7 mouse cellular contexts compared by ENCODE assay signal in the genomic region with DNA sequence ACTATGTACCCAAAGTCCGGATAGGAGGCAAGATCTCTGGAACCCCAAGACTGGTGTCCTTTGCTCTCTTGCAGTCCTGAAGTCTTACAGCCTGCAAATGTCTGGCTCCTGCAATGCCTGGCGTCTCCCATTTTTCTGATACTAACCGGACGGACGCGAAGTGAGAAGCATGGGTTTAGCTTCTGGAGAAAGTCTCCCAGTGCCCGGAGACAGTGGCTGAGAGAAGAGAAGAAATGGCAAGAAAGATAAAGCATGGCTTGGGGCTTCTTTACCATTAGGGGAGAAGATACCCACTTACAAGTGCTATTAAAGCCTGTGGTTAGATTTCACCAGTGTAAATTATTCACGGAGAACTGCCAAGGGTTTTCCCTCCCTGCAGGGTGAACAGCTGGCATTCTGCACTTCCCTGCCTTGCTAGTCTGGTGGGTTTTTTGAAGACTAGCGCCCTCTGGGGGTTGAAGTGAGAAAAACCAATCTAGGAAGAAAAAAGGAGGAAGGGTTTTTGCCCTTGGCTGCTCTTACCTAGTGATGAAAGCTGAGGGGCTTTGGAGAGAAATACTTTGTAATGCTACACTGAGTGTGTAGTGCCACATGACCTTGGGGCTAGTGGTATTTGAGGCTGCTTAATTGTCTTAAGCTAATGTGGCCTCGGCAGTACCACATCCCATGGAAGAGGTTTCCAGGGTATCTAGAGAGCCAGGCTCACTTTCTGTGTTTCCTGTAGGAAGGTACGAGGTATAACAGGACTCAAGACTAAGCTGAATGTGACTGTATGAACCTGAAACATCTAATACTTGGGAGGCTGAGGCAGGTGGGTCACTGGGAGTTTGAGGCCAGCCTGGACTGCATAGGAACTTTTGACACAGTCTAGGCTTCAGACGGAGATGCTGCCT. TPM values are rescaled to one million over a fixed set of nuclear protein-coding genes. Genes with fewer than 3 reads are reported as not detected.
DNase-seq lines count a peak whose midpoint lies in the region; ATAC-seq lines count a peak whose summit lies in the region.

No protein-coding gene starts in this region.

- H3K9ac ChIP-seq in intestine, embryonic 16.5 days (ENCODE audit: low read depth, low read length), result no peak overlapping the region
- no peak overlapping the region for H3K9ac ChIP-seq in midbrain, embryonic 11.5 days (ENCODE audit: low read length)

- H3K4me2 ChIP-seq in intestine, embryonic 16.5 days (ENCODE audit: low read depth, low read length), result peak overlapping the region; percentile 33; the same call in 1 of the 2 replicates
- peak overlapping the region; percentile 25; the same call in 1 of the 2 replicates for H3K4me2 ChIP-seq in midbrain, embryonic 11.5 days

- DNase-seq in adrenal gland, postnatal 14 days, result peak; percentile 74
- DNase-seq in embryo, embryonic 10 days (ENCODE audit: low spot score), result peak; percentile 77
- DNase-seq in gastrocnemius, postnatal 4 days (ENCODE audit: low spot score in 2 of 2), result peak; percentile 30 to 58
- DNase-seq in left cerebral cortex, postnatal 14 days (ENCODE audit: low spot score in 2 of 2), result peak; percentile 79 to 80
- peak; percentile 92 for DNase-seq in midbrain, embryonic 11.5 days (ENCODE audit: low spot score, missing footprints)
- DNase-seq in skeletal muscle tissue, adult 2 months (ENCODE audit: low read depth, low spot score), result peak; percentile 79

- H3K27ac ChIP-seq in intestine, embryonic 16.5 days (ENCODE audit: low read length), result no peak overlapping the region
- H3K27ac ChIP-seq in midbrain, embryonic 11.5 days (ENCODE audit: low read depth, low read length), result no peak overlapping the region

- no peaks in the 10 kb centered on the region for H3K36me3 ChIP-seq in intestine, embryonic 16.5 days (ENCODE audit: control insufficient read depth, insufficient read depth, low read length)
- H3K36me3 ChIP-seq in midbrain, embryonic 11.5 days (ENCODE audit: control insufficient read depth, insufficient read depth, low read length), result no peaks in the 10 kb centered on the region

- peak; percentile 67; the same call in 1 of the 2 replicates for ATAC-seq in intestine, embryonic 16.5 days
- peak; percentile 88 for ATAC-seq in midbrain, embryonic 11.5 days (ENCODE audit: low FRiP score)

- peaks cover 6% of the 10 kb centered on the region for H3K4me1 ChIP-seq in intestine, embryonic 16.5 days (ENCODE audit: control insufficient read depth, insufficient read depth, low read length)
- H3K4me1 ChIP-seq in midbrain, embryonic 11.5 days (ENCODE audit: control insufficient read depth, insufficient read depth, low read length), result no peaks in the 10 kb centered on the region

- no peak overlapping the region for H3K4me3 ChIP-seq in intestine, embryonic 16.5 days (ENCODE audit: low read length)
- H3K4me3 ChIP-seq in midbrain, embryonic 11.5 days (ENCODE audit: low read depth, low read length), result no peak overlapping the region

- H3K9me3 ChIP-seq in intestine, embryonic 16.5 days (ENCODE audit: control insufficient read depth, low read length), result no peaks in the 10 kb centered on the region
- H3K9me3 ChIP-seq in midbrain, embryonic 11.5 days (ENCODE audit: control insufficient read depth, low read length), result no peaks in the 10 kb centered on the region

- H3K27me3 ChIP-seq in intestine, embryonic 16.5 days (replicated peaks; ENCODE audit: control insufficient read depth, insufficient read depth, low read length), result no peaks in the 10 kb centered on the region
- H3K27me3 ChIP-seq in midbrain, embryonic 11.5 days (ENCODE audit: control insufficient read depth, insufficient read depth, low read length), result no peaks in the 10 kb centered on the region; the same call in 1 of the 2 replicates

- intact Hi-C loops in left cerebral cortex, postnatal 14 days (cut with DNase I), result loop anchor here (1.0 kb wide), 2 partner anchors 214 to 218 kb away; a partner anchor contains a TSS

- WGBS in intestine, embryonic 16.5 days, result 38% methylated on average over 12 of the region's 12 CpGs
- WGBS in midbrain, embryonic 11.5 days, result 48% methylated on average over 12 of the region's 12 CpGs

RNA-seq across cellular contexts. Expression of a gene that starts 40.3 kb away (rescaled TPM):
- 0.11 and 0.82 TPM in 2 replicates for total RNA-seq in adrenal gland, postnatal 14 days (2021)
- not detected for total RNA-seq in gastrocnemius, postnatal 4 days (2021)
- 0.12 and 0.24 TPM in 2 replicates for polyA plus RNA-seq in intestine, embryonic 16.5 days (2015; fragmentation: Nextera tagmentation; extraction: Ambion mirVana)
- total RNA-seq in left cerebral cortex, postnatal 14 days (2021), result not detected
- not detected in 2 replicates for polyA plus RNA-seq in midbrain, embryonic 11.5 days (2014; fragmentation: Nextera tagmentation; extraction: Ambion mirVana)
